In genomic region chr4:124189993-124190385, GRCm38 (mm10) we compare ENCODE assay signal across 18 mouse cellular contexts.
DNase-seq lines count a peak whose midpoint lies in the region; ATAC-seq and TF ChIP-seq lines count a peak whose summit lies in the region.
"Had no signal": no experiment of that assay in that cellular context is flagged by ENCODE, and none has a peak within 500 bp of the region (broad histone marks: within the 10 kb centered on the region; RNA-seq: fewer than 3 reads in every experiment).

No protein-coding gene starts in this region.

- peak overlapping the region; percentile 24; the same call in 1 of the 2 replicates for H3K27ac ChIP-seq in left cerebral cortex, adult 2 months
- 0 out of 2 replicates have a peak overlapping the region, but pooled peaks have one; percentile 38 for H3K27ac ChIP-seq in midbrain, embryonic 10.5 days (replicated peaks)
- H3K27ac ChIP-seq in midbrain, postnatal 0 days (ENCODE audit: low read depth, low read length) = no peak overlapping the region
- H3K27ac ChIP-seq in limb, embryonic 10.5 days = 0 out of 2 replicates have a peak overlapping the region, but pooled peaks have one; percentile 9
- no peak overlapping the region for H3K27ac ChIP-seq in heart, embryonic 11.5 days (ENCODE audit: low read depth, low read length)
- H3K27ac ChIP-seq: embryonic facial prominence, embryonic 13.5 days; forebrain, embryonic 13.5 days; heart, embryonic 10.5 days; heart, embryonic 15.5 days; hindbrain, embryonic 15.5 days had no signal

- intact Hi-C loops in left cerebral cortex, adult 2 months (cut with DNase I) = no loop called here
- intact Hi-C loops in left cerebral cortex, postnatal 4 days (cut with DNase I) = no loop called here

- DNase-seq in frontal cortex, postnatal 10 days (ENCODE audit: low spot score in 2 of 2) = no peak
- no peak for DNase-seq in left cerebral cortex, adult 2 months (ENCODE audit: extremely low spot score in 1 of 2, low spot score in 2 of 2)
- DNase-seq in left cerebral cortex, postnatal 4 days = no peak
- DNase-seq in midbrain, embryonic 10.5 days (ENCODE audit: low spot score) = no peak
- no peak for DNase-seq in midbrain, postnatal 0 days (ENCODE audit: low spot score)
- no peak for DNase-seq in limb, embryonic 10.5 days (ENCODE audit: low spot score)
- DNase-seq: cerebellum, adult 18-20 months; cerebellum, adult 9-11 months; cerebellum, postnatal 36 days; heart, adult 18-20 months; heart, postnatal 14 days had no signal

- no peak overlapping the region for H3K4me3 ChIP-seq in left cerebral cortex, adult 2 months
- H3K4me3 ChIP-seq in midbrain, embryonic 10.5 days = no peak overlapping the region
- H3K4me3 ChIP-seq in midbrain, postnatal 0 days (ENCODE audit: low read depth, low read length) = no peak overlapping the region
- H3K4me3 ChIP-seq in limb, embryonic 10.5 days = no peak overlapping the region
- H3K4me3 ChIP-seq in heart, embryonic 11.5 days (ENCODE audit: low read depth, low read length) = no peak overlapping the region
- H3K4me3 ChIP-seq: embryonic facial prominence, embryonic 13.5 days; forebrain, embryonic 13.5 days; heart, embryonic 10.5 days; heart, embryonic 15.5 days; hindbrain, embryonic 15.5 days had no signal

- peak; percentile 16; the same call in 1 of the 2 replicates for ATAC-seq in frontal cortex, adult (ENCODE audit: low TSS enrichment)
- no peak for ATAC-seq in midbrain, postnatal 0 days (ENCODE audit: low FRiP score)
- no peak for ATAC-seq in heart, embryonic 11.5 days (replicated peaks; ENCODE audit: insufficient number of reproducible peaks, low FRiP score, low TSS enrichment)

- no peak overlapping the region for H3K9ac ChIP-seq in midbrain, postnatal 0 days (replicated peaks; ENCODE audit: low read length, poor library complexity, severe bottlenecking)
- H3K9ac ChIP-seq in heart, embryonic 11.5 days (ENCODE audit: low read depth, low read length) = no peak overlapping the region
- H3K9ac ChIP-seq: embryonic facial prominence, embryonic 13.5 days; forebrain, embryonic 13.5 days; heart, embryonic 15.5 days; hindbrain, embryonic 15.5 days had no signal

- no peak overlapping the region for H3K4me2 ChIP-seq in midbrain, postnatal 0 days (ENCODE audit: low read depth, low read length, poor library complexity, severe bottlenecking)
- H3K4me2 ChIP-seq in heart, embryonic 11.5 days = no peak overlapping the region
- H3K4me2 ChIP-seq: embryonic facial prominence, embryonic 13.5 days; forebrain, embryonic 13.5 days; heart, embryonic 15.5 days; hindbrain, embryonic 15.5 days had no signal

- peaks cover 36% of the 10 kb centered on the region for H3K4me1 ChIP-seq in midbrain, embryonic 10.5 days
- H3K4me1 ChIP-seq in midbrain, postnatal 0 days (ENCODE audit: insufficient read depth, low read length) = no peaks in the 10 kb centered on the region
- peaks cover 18% of the 10 kb centered on the region for H3K4me1 ChIP-seq in limb, embryonic 10.5 days
- H3K4me1 ChIP-seq in heart, embryonic 11.5 days (ENCODE audit: control insufficient read depth, insufficient read depth, low read length) = no peaks in the 10 kb centered on the region
- H3K4me1 ChIP-seq: heart, embryonic 15.5 days had no signal

- TF ChIP-seq CTCF in left cerebral cortex, adult 2 months (IDR thresholded peaks at IDR 0.05) = no peak
- TF ChIP-seq CTCF in midbrain, postnatal 0 days (IDR thresholded peaks at IDR 0.05) = no peak

- no peaks in the 10 kb centered on the region for H3K36me3 ChIP-seq in midbrain, embryonic 10.5 days
- H3K36me3 ChIP-seq in midbrain, postnatal 0 days (ENCODE audit: insufficient read depth, low read length) = no peaks in the 10 kb centered on the region
- H3K36me3 ChIP-seq in limb, embryonic 10.5 days = no peaks in the 10 kb centered on the region
- no peaks in the 10 kb centered on the region for H3K36me3 ChIP-seq in heart, embryonic 11.5 days (ENCODE audit: control insufficient read depth, insufficient read depth, low read length)
- H3K36me3 ChIP-seq: embryonic facial prominence, embryonic 13.5 days; heart, embryonic 10.5 days; heart, embryonic 15.5 days; hindbrain, embryonic 15.5 days had no signal

- 84% methylated on average over 13 of the region's 13 CpGs for WGBS in midbrain, embryonic 10.5 days
- WGBS in midbrain, postnatal 0 days = 78% methylated on average over 13 of the region's 13 CpGs
- WGBS in limb, embryonic 10.5 days = 56% methylated on average over 13 of the region's 13 CpGs
- WGBS in heart, embryonic 11.5 days (ENCODE audit: insufficient replicate concordance) = 59% methylated on average over 13 of the region's 13 CpGs

- peaks cover 44% of the 10 kb centered on the region for H3K27me3 ChIP-seq in midbrain, embryonic 10.5 days (ENCODE audit: low read depth, poor library complexity, severe bottlenecking)
- H3K27me3 ChIP-seq in midbrain, postnatal 0 days (ENCODE audit: insufficient read depth, low read length) = no peaks in the 10 kb centered on the region
- peaks cover 80% of the 10 kb centered on the region for H3K27me3 ChIP-seq in limb, embryonic 10.5 days (ENCODE audit: low read depth, poor library complexity, severe bottlenecking)
- H3K27me3 ChIP-seq in heart, embryonic 11.5 days (ENCODE audit: control insufficient read depth, insufficient read depth, low read length) = peaks cover 35% of the 10 kb centered on the region

- no peaks in the 10 kb centered on the region for H3K9me3 ChIP-seq in midbrain, embryonic 10.5 days (replicated peaks)
- H3K9me3 ChIP-seq in midbrain, postnatal 0 days (ENCODE audit: low read length) = no peaks in the 10 kb centered on the region
- H3K9me3 ChIP-seq in limb, embryonic 10.5 days (replicated peaks) = no peaks in the 10 kb centered on the region
- H3K9me3 ChIP-seq in heart, embryonic 11.5 days (replicated peaks; ENCODE audit: control insufficient read depth, low read length) = no peaks in the 10 kb centered on the region
- H3K9me3 ChIP-seq: embryonic facial prominence, embryonic 13.5 days; forebrain, embryonic 13.5 days; heart, embryonic 10.5 days; heart, embryonic 15.5 days; hindbrain, embryonic 15.5 days had no signal

Comparison
In these comparisons a context has a peak if more than half of its experiments do, and no peak if none do; other contexts are left out.
1. H3K27ac ChIP-seq: peak in left cerebral cortex, adult 2 months (single experiment), midbrain, embryonic 10.5 days (single experiment) and limb, embryonic 10.5 days (single experiment); none in midbrain, postnatal 0 days (single experiment) and heart, embryonic 11.5 days (single experiment).